Mouse (Mus musculus) cerebellum, adult 2 months (tissue): ENCODE results near the gene Cdk19.

ENCODE experiments used
- CTCF ChIP-seq: fragments of 200-500 bp; IDR thresholded peaks from 2 replicates; pipeline ENCODE4 v1.5.1; 2011; ENCODE audit warnings: low read depth, mild to moderate bottlenecking, control low read depth, low read length, moderate library complexity, borderline replicate concordance; ENCODE audit not compliant: insufficient read depth
- POLR2A ChIP-seq: fragments of 200-500 bp; IDR thresholded peaks from 2 replicates; pipeline ENCODE4 v1.6.1; 2011; ENCODE audit warnings: low read length, control low read depth, borderline replicate concordance; ENCODE audit not compliant: insufficient read depth

DNA sequence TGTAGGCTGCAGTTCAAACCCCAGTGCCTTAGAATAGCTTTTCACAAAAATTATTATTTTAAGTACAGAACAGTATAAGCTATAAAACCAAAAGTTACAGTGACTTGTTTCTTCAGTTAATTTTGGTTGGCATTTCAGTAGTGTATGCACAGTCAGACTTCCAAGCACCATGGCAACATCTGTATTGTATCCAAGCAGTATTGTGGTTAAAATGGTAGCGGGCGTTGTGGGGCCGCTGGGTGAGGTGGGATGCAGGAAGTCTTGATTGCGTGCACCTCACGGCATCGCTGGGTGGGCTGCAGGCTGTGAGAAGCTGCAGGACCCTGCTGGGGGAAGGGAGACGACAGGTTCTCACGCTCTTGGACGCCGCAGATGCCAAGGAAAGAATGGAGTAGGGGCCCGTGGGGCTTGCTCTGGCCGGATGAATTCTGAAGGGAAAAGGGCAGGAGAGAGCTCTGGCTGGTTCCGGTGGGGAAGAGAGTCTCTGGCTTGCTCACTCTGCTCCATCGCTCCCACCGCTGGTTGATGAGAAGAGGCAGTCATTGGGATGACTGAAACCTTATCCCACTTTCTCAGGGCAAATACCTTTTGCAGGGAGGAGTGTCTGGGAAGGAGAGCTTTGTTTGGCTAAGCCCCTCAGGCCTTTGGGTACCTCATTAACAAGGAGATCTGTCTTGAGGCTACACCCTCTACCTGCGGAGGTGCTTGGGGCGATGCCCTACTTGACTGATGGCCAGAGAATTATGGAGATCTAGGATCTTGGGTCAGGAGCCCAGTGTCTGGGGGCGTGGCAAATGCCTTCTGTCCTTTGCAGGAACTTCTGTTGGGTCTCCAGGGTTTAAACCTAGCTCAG, 86.1 kb downstream of the Cdk19 start:
- TF ChIP-seq CTCF (no peak), POLR2A (no peak)
